8 mouse cellular contexts compared by ENCODE assay signal in genomic region chr11:35922205-35922873, GRCm38 (mm10). TPM values are rescaled to one million over a fixed set of nuclear protein-coding genes. Genes with fewer than 3 reads are reported as not detected.
A peak's percentile ranks its signal among the peaks of the same experiment; 100 is the strongest.
DNase-seq lines count a peak whose midpoint lies in the region.

No protein-coding gene starts in this region.

- DNase-seq in heart, postnatal 10 days: peak; percentile 8 to 11
- no peak for DNase-seq in heart, adult 9 months (ENCODE audit: low spot score in 2 of 2)
- DNase-seq in adrenal gland, postnatal 36 days: peak; percentile 50 to 60
- DNase-seq in kidney, adult 18-20 months: peak; percentile 58
- DNase-seq in lung, postnatal 36 days: peak; percentile 55
- DNase-seq in spleen, adult 18-20 months: no peak
- DNase-seq in layer of hippocampus, postnatal 10 days (ENCODE audit: low spot score in 2 of 2): no peak
- no peak for DNase-seq in layer of hippocampus, postnatal 25 days (ENCODE audit: extremely low spot score in 1 of 2, low spot score in 1 of 2)

- intact Hi-C loops in heart, postnatal 10 days (cut with DNase I): loop anchor here (1.0 kb wide), 1 partner anchor 79 kb away; no protein-coding TSS in a partner anchor

RNA-seq across cellular contexts. Expression of gene Wwc1, which starts 58.0 kb away (rescaled TPM):
- total RNA-seq in heart, postnatal 10 days (2021): 1 to 10 TPM; 1.1 to 1.4 TPM
- 10 to 100 TPM; 84.6 to 89.9 TPM for total RNA-seq in adrenal gland, postnatal 36 days (2021)
- total RNA-seq in layer of hippocampus, postnatal 10 days (2021): 100 to 1,000 TPM; 104 to 133 TPM
- total RNA-seq in layer of hippocampus, postnatal 25 days (2021): 100 to 1,000 TPM; 101 to 122 TPM

Comparison
In these comparisons a context has a peak if more than half of its experiments do, and no peak if none do; other contexts are left out.
1. DNase-seq: peak in heart, postnatal 10 days (2 of 2), adrenal gland, postnatal 36 days (2 of 2), kidney, adult 18-20 months (single experiment) and lung, postnatal 36 days (single experiment); none in heart, adult 9 months (0 of 2), spleen, adult 18-20 months (0 of 2), layer of hippocampus, postnatal 10 days (0 of 2) and layer of hippocampus, postnatal 25 days (0 of 2).
2. RNA of gene Wwc1, which starts 58.0 kb away (total RNA-seq): 104 to 133 TPM in layer of hippocampus, postnatal 10 days, 101 to 122 TPM in layer of hippocampus, postnatal 25 days and 84.6 to 89.9 TPM in adrenal gland, postnatal 36 days; 1.1 to 1.4 TPM in heart, postnatal 10 days; every median in the first group is over 10 times any median in the second.